Mouse (Mus musculus) adrenal gland, postnatal 25 days (tissue): ENCODE data around the gene Robo2. TPM values are rescaled to one million over a fixed set of nuclear protein-coding genes. Genes with fewer than 3 reads are reported as not detected.

Experiments
- DNase-seq: peaks from one replicate; pipeline ENCODE4 v3.0.0; 2021; ENCODE audit warnings: mixed read lengths
- total RNA-seq: library from RNA; stranded (reverse); gene quantifications from 2 replicates; pipeline ENCODE4 v1.2.3, GENCODE M21; 2021

Robo2 gene
- total RNA-seq, 1 experiment from 2014 or later, result 4.3 TPM

- DNase-seq, result no peak
Observed at GRCm38 (mm10) chr16:74321666-74322371, 89.8 kb downstream of the Robo2 start.

DNA sequence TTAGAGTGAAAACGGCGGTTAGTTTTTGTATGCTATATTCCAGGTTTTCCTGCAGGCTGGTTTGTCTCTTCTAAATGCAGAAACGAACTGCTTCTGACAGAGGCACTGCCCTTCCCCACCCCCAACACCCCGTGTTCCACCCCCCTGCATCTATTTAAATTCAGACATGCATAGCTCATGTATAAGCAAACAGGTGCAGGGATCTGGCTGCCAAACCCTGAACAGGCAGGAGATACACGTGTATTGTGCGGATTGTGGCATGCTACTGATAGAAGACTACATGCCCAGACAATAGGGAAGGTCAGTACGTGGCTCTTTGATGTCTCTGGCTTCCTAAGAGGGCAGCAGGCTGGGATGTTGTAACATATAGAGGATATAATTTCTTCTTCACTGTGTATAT, 95.5 kb downstream of the Robo2 start:
- DNase-seq, result no peak

GRCm38 (mm10) chr16:74313222-74313621, 98.4 kb downstream of the Robo2 start:
- DNase-seq, result no peak

DNA sequence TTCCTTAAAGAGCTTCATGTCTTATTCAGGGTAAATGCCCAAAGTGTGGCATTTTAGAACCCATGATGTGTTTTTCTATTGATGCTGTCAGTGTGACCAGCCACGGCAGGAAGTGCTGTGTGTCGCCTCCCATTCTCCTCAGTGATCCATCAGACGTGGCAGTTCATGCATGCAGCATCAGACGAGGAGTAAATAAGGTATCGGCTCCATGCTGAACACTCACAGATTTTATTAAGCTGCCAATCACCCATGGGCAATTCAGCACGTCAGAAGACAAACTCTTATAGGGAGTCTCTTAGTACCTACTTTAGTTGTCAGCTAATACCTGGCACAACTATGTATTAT, 104.1 kb downstream of the Robo2 start:
- no peak for DNase-seq

- DNase-seq, result no peak
Observed at GRCm38 (mm10) chr16:74306876-74307542, 104.6 kb downstream of the Robo2 start.

DNA sequence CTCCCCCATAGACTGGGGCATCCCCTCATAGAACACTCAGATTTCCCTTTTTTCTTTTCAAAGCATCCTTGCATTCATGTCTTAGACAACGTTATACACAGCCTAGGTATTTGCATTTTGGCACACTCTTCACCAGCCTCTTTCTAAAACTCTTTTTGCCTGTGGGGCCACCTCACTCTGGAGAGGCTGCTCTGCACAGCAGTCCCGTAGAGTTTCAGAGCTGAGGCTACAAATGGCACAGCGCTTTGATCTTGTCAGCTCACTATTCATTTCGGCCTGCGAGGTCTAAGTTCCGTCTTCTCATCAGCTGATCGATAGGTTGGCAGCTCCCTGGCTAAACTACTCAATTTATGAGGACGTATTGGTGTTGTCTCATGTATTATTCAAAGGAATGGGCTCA, 123.7 kb downstream of the Robo2 start:
- DNase-seq, result no peak

GRCm38 (mm10) chr16:74282549-74282948, 129.1 kb downstream of the Robo2 start:
- no peak for DNase-seq

- no peak for DNase-seq
Observed at GRCm38 (mm10) chr16:74276855-74277573, 134.6 kb downstream of the Robo2 start.

- DNase-seq, result no peak
Observed at GRCm38 (mm10) chr16:74274596-74274995, 137.0 kb downstream of the Robo2 start.

DNA sequence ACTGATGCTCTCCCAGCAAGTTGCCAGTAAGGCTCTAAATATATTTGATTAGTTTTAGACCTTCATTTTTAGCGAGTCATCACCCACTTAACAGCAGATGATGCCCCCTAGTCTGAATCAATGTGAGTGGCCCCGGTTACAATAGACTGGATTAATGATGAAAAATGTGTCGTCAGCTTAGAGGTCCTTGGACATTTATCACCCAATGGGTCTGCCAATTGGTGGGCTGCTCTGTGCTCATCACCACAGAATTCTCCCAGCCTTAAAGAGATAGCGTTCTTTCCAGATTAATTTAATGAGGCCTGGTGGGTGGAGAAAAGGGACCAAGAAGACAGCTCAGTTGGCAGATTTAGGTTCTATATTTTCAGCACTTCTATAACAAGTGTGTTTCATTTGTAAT, 138.6 kb downstream of the Robo2 start:
- no peak for DNase-seq

DNA sequence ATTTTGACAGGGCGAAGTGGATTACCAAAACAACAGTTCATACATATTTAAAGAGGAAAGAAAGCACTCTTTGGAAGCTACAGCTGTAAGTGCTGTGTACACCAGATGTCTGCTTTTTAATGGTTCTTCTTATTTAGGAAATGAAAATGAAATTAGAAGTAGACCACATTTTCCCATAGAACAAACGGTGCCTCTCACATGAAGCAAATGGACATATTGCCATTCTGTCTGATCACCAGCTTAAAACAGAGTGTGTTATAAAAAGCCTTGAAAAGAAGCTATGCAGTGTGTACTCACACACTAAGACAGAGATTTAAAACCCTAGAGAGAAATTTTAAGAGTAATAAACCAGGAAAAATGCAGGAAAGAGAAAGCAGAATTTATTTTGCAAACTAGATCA, 153.4 kb downstream of the Robo2 start:
- no peak for DNase-seq

GRCm38 (mm10) chr16:74244452-74244851, 167.2 kb downstream of the Robo2 start:
- no peak for DNase-seq

GRCm38 (mm10) chr16:74241534-74241933, 170.1 kb downstream of the Robo2 start:
- no peak for DNase-seq

DNA sequence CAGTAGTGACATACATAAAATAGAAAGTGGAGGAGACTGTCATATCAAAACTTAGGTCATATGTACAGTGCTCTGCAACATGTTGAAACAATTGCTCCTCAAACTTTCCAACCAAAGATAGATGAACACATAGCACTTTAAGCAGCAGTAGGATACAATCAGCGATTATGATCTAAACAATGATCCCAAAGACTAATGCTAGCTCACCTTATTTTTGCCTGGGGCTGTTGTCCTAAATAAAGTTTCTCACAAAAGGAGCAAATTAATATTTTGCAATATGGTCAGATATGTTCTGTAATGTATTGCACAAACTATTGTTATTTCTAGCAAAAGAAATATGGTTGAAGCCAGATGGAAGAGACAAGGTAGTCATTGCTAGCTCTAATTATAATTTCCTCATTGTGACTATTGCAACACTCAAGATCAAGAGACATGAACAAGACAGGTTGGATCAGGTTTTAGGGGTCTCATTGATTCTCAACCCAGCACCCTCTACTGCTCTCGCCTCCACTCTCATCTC, 174.2 kb downstream of the Robo2 start:
- DNase-seq, result no peak

DNA sequence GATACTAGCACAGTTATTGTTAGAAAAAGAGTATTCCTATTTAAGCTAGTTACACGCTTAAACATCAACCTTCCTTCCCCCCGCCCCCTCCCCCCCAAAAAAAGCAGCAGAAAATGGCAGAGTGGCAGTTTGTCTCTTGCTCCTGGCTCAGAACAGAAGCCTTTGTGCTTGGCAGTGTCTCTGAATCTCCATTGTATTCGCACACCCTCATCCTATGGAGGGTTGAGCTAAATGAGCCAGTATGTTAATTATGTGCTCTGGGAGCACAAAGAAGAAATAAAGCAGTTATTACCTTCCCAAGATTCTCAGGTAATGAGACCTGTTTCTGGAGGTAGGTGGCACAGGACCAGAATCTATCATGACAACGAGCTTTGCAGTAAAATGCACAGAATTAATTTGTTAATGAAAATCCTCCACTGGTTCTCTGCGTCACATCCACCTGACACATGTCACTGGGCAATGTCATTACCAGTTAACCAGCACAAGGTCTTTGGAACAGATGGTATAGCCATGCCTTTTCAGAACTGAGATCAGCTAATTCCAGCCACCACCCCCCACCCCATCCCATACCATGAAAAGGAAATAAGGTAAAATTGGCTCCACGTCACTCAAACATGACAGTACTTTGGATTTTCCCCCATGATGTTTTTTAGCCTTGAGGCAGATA, 177.1 kb downstream of the Robo2 start:
- DNase-seq, result no peak

DNA sequence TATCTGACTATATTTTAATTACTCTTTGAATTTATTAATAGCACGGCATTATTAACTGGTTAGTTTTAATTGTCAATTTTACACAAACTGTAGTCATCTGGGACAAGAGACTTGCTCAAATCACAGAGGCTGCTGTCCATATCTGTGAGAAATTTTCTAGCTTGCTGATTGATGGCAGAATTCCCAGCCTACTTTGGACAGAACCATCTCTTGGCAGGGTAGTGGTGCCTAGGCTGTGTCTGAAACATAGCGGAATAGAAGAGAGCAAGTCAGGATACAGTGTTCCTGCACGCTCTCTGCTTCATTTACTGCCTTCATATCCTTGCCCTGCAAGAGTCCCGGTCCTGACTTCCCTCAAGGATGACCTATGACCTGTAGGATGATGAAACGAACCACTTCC, 178.0 kb downstream of the Robo2 start:
- DNase-seq, result no peak

GRCm38 (mm10) chr16:74227285-74227684, 184.3 kb downstream of the Robo2 start:
- DNase-seq, result no peak

DNA sequence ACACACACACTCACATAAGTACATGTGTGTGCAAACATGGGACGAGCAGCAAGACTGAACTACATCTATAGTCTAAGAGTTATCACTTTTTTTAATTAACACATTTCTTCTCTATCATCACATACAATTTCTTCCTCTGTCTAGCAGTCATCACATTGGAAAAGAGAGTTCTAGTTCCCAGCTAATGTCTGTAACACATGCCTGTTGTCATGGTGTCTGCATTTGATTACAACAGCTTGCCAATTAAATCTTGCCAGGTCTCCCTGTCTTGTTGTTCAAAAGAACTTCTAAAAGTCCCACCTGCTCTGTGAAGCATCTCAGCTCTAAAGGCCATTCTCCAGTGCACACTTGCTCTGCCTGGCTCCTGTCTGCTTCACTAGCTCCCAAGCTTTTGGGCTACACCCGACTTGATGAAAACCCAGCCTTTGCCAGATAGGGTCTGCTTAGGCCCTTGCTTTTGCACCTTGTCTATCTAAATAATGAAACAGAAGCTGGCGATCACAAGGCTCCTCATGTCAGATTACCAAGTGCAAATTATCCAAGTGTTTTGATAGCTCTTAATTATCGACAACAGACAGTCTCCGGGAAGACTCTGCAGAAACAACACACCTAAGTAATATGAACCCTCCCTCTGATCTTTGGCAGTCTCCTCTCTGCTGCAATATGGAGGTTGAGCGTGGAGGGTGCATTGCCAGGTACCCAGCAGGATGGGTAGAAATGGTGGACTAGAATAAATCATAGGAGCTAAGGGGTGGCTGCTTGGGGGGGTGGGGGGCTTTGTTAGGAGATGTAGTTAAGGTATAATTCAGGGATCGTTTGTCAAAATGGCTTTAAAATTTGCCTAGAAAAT, 186.0 kb downstream of the Robo2 start:
- DNase-seq, result no peak

DNA sequence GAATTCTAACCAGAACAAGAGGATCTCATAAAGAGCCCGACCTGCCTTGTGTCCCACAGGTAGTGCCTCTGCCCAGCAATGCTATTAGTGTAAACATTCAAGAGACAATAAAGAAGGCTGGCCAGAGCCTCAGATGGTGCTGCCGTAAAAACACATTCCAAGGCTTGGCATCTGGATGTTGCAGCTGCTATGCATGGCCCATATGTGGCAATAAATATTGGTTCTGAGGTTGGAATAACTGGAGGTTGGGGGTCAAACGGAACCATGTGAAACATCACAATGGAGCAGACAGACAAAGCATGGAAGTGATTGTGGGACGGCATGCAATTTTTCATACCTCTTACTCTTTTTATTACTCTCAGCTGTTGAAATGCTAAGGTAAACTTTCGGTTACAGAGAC, 189.1 kb downstream of the Robo2 start:
- no peak for DNase-seq

DNA sequence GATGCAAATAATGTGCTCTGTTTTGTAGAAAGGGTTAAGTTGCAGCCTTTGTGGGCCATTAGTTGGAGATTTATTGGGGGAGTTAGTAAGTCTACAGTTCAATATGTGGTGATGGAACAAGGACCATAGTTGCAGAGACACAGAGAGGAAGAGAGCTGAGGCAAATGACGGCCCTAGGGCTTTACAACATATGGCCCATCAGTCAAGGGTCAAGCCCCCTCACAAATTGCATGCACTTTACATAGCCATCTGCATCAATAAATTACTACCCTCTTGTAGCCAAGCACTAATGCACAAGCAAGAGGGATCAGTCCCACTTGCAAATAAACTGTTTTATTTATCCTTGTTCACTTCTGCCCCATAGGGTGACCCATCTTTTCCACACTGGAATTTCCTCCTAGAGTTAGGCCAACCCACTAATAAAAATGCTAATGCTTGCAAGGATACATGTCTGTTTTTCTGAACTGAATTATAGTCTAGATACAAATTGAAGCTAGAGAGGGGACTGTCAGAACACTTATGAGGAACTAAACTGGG, 194.7 kb downstream of the Robo2 start:
- no peak for DNase-seq

GRCm38 (mm10) chr16:74215791-74216190, 195.8 kb downstream of the Robo2 start:
- DNase-seq, result peak; percentile 9

DNA sequence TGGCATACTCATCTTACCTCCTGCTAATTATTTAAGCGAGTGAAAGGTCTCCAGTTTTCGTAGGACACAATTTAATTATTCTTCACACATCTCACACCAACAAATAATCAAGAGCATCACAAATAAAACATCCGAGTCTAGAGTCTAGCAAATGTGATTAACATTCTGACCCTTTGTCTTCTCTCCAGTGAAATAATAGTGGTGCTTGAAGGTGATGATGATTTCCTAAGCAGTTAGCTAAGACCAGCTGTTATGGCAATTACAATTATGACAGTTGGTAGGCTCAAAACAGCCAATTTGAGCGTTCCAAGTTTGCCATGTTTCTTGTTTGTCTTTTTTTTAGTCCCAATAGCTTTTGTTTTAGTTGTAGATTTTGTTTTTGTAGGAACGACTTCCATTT, 210.9 kb downstream of the Robo2 start:
- DNase-seq, result no peak
